Mouse (Mus musculus) mouse trophoblast stem cell (cell line): Measurements from ENCODE around the gene Ap4s1.

Source experiments
- in situ Hi-C, 2 experiments: fragments of 300-500 bp; cut with MseI, MboI; formaldehyde crosslinking; loops; 2 replicates in 1 of 2; 3 replicates in 1 of 2; pipeline ENCODE4 v1.15.1; 2025

The Ap4s1 gene

GRCm38 (mm10) chr12:51768702-51769101, 77.9 kb downstream of the Ap4s1 start:
- in situ Hi-C loops, result no loop called here

GRCm38 (mm10) chr12:51784842-51785241, 94.0 kb downstream of the Ap4s1 start:
- in situ Hi-C loops, result no loop called here
